Mouse (Mus musculus) MEL (cell line): ENCODE data around the gene Esrrb. TPM values are rescaled to one million over a fixed set of nuclear protein-coding genes. Genes with fewer than 3 reads are reported as not detected.

ENCODE experiments used
- DNase-seq: peaks from one replicate; pipeline ENCODE4 v3.0.0; 2011; ENCODE audit warnings: low read depth, low spot score
- H3K27ac ChIP-seq: 2 replicates; pipeline ENCODE4 v1.5.1; 2012; ENCODE audit warnings: low read depth, mild to moderate bottlenecking, control low read depth, low read length, moderate library complexity; ENCODE audit not compliant: control insufficient read depth
- H3K27me3 ChIP-seq, 2 experiments: fragments of 150-350 bp in 1 of 2; sonication (generic) in 1 of 2; 2 replicates each; pipeline ENCODE4 v1.6.1; 2012; ENCODE audit warnings: low read length in 2 of 2, mild to moderate bottlenecking in 2 of 2, improper control_type of control experiment in 1 of 2, moderate library complexity in 1 of 2; ENCODE audit not compliant: insufficient read depth in 2 of 2, control insufficient read depth in 1 of 2
- H3K36me3 ChIP-seq, 2 experiments: 2 replicates each; pipeline ENCODE4 v1.6.1; 2012 to 2014; ENCODE audit warnings: low read length in 2 of 2, improper control_type of control experiment in 1 of 2, inconsistent platforms in 1 of 2, mild to moderate bottlenecking in 1 of 2; ENCODE audit not compliant: insufficient read depth in 2 of 2, control insufficient read depth in 1 of 2
- H3K4me1 ChIP-seq, 2 experiments: fragments of 150-350 bp in 1 of 2; sonication (generic) in 1 of 2; 2 replicates each; pipeline ENCODE4 v1.6.1; 2012; ENCODE audit warnings: low read length in 2 of 2, improper control_type of control experiment in 1 of 2, mild to moderate bottlenecking in 1 of 2; ENCODE audit not compliant: insufficient read depth in 2 of 2, control insufficient read depth in 1 of 2
- H3K4me3 ChIP-seq, 2 experiments: fragments of 150-350 bp in 1 of 2; sonication (generic) in 1 of 2; 2 replicates each; pipeline ENCODE4 v1.5.1; 2012; ENCODE audit warnings: low read depth in 2 of 2, low read length in 2 of 2, mild to moderate bottlenecking in 2 of 2, moderate library complexity in 2 of 2, control low read depth in 1 of 2, improper control_type of control experiment in 1 of 2; ENCODE audit not compliant: control insufficient read depth in 1 of 2, insufficient read depth in 1 of 2
- H3K79me2 ChIP-seq: 2 replicates; pipeline ENCODE4 v1.6.1; 2012; ENCODE audit warnings: mild to moderate bottlenecking, low read length, moderate library complexity; ENCODE audit not compliant: control insufficient read depth, poor library complexity, insufficient read depth
- H3K9ac ChIP-seq: 2 replicates; pipeline ENCODE4 v1.6.1; 2012; ENCODE audit warnings: low read depth, mild to moderate bottlenecking, control low read depth, low read length, moderate library complexity; ENCODE audit not compliant: control insufficient read depth, poor library complexity, severe bottlenecking
- H3K9me3 ChIP-seq: fragments of 150-350 bp; sonication (generic); replicated peaks from 2 replicates; pipeline ENCODE4 v1.6.1; 2012; ENCODE audit warnings: mild to moderate bottlenecking, low read length, improper control_type of control experiment, moderate library complexity; ENCODE audit not compliant: insufficient read depth
- CHD1 ChIP-seq: IDR thresholded peaks from 2 replicates; pipeline ENCODE4 v1.6.1; 2012; ENCODE audit warnings: low read depth, mild to moderate bottlenecking, inconsistent platforms, low read length, improper control_type of control experiment
- CHD2 ChIP-seq: IDR thresholded peaks from 2 replicates; pipeline ENCODE4 v1.6.1; 2011; ENCODE audit warnings: low read length, improper control_type of control experiment
- CTCF ChIP-seq, 3 experiments: IDR thresholded peaks in 2 of 3; conservative IDR thresholded peaks in 1 of 3; 2 replicates each; pipeline ENCODE4 v1.5.1; 2011 to 2012; ENCODE audit warnings: low read length in 3 of 3, low read depth in 2 of 3, mild to moderate bottlenecking in 2 of 3, improper control_type of control experiment in 1 of 3, inconsistent platforms in 1 of 3, mixed read lengths in 1 of 3, moderate library complexity in 1 of 3; ENCODE audit not compliant: control insufficient read depth in 1 of 3, insufficient read depth in 1 of 3, poor library complexity in 1 of 3, severe bottlenecking in 1 of 3
- E2F4 ChIP-seq: IDR thresholded peaks from 2 replicates; pipeline ENCODE4 v1.6.1; 2011; ENCODE audit warnings: low read depth, low read length, improper control_type of control experiment, borderline replicate concordance
- ELF1 ChIP-seq: IDR thresholded peaks from 2 replicates; pipeline ENCODE4 v1.6.1; 2014; ENCODE audit warnings: low read depth, mild to moderate bottlenecking, inconsistent platforms, low read length, improper control_type of control experiment, moderate library complexity
- ETS1 ChIP-seq: IDR thresholded peaks from 2 replicates; pipeline ENCODE4 v1.6.1; 2012; ENCODE audit warnings: low read depth, mild to moderate bottlenecking, inconsistent platforms, low read length, improper control_type of control experiment, moderate library complexity
- GABPA ChIP-seq: IDR thresholded peaks from 2 replicates; pipeline ENCODE4 v1.6.1; 2012; ENCODE audit warnings: low read depth, mild to moderate bottlenecking, inconsistent platforms, low read length, improper control_type of control experiment, moderate library complexity
- GATA1 ChIP-seq: IDR thresholded peaks from 2 replicates; pipeline ENCODE4 v1.6.1; 2011; ENCODE audit warnings: low read depth, low read length, improper control_type of control experiment
- HCFC1 ChIP-seq: IDR thresholded peaks from 2 replicates; pipeline ENCODE4 v1.6.1; 2012; ENCODE audit warnings: low read depth, mild to moderate bottlenecking, inconsistent platforms, low read length, improper control_type of control experiment, moderate library complexity
- JUND ChIP-seq: IDR thresholded peaks from 2 replicates; pipeline ENCODE4 v1.6.1; 2011; ENCODE audit warnings: low read depth, mild to moderate bottlenecking, improper control_type of control experiment, low read length
- MAX ChIP-seq: IDR thresholded peaks from 2 replicates; pipeline ENCODE4 v1.6.1; 2011; ENCODE audit warnings: low read length, improper control_type of control experiment
- MAZ ChIP-seq: IDR thresholded peaks from 2 replicates; pipeline ENCODE4 v1.6.1; 2012; ENCODE audit warnings: low read depth, mild to moderate bottlenecking, inconsistent platforms, low read length, improper control_type of control experiment
- MEF2A ChIP-seq: IDR thresholded peaks from 2 replicates; pipeline ENCODE4 v1.6.1; 2014; ENCODE audit warnings: low read depth, mild to moderate bottlenecking, inconsistent platforms, low read length, improper control_type of control experiment; ENCODE audit not compliant: poor library complexity, insufficient replicate concordance, severe bottlenecking; ENCODE audit errors: extremely low read depth
- NELFE ChIP-seq: IDR thresholded peaks from 2 replicates; pipeline ENCODE4 v1.6.1; 2011; ENCODE audit warnings: low read depth, low read length, improper control_type of control experiment
- NRF1 ChIP-seq: IDR thresholded peaks from 2 replicates; pipeline ENCODE4 v1.6.1; 2014; ENCODE audit warnings: low read depth, mild to moderate bottlenecking, inconsistent platforms, low read length, improper control_type of control experiment, moderate library complexity; ENCODE audit not compliant: poor library complexity, insufficient read depth, severe bottlenecking
- SIN3A ChIP-seq: IDR thresholded peaks from 2 replicates; pipeline ENCODE4 v1.6.1; 2012; ENCODE audit warnings: low read length, improper control_type of control experiment, inconsistent platforms
- TAL1 ChIP-seq: IDR thresholded peaks from 2 replicates; pipeline ENCODE4 v1.6.1; 2012; ENCODE audit warnings: mild to moderate bottlenecking, inconsistent platforms, low read length, moderate library complexity, mixed read lengths
- TCF12 ChIP-seq: IDR thresholded peaks from 2 replicates; pipeline ENCODE4 v1.6.1; 2014; ENCODE audit warnings: low read depth, mild to moderate bottlenecking, inconsistent platforms, low read length, improper control_type of control experiment, moderate library complexity
- USF1 ChIP-seq: IDR thresholded peaks from 2 replicates; pipeline ENCODE4 v1.6.1; 2014; ENCODE audit warnings: low read depth, mild to moderate bottlenecking, inconsistent platforms, low read length, improper control_type of control experiment, moderate library complexity
- USF2 ChIP-seq, 2 experiments: IDR thresholded peaks; 2 replicates each; pipeline ENCODE4 v1.6.1; 2011 to 2012; ENCODE audit warnings: improper control_type of control experiment in 2 of 2, low read length in 2 of 2, borderline replicate concordance in 1 of 2, inconsistent platforms in 1 of 2, low read depth in 1 of 2, mild to moderate bottlenecking in 1 of 2; ENCODE audit not compliant: insufficient read depth in 1 of 2
- ZC3H11A ChIP-seq: IDR thresholded peaks from 2 replicates; pipeline ENCODE4 v1.6.1; 2012; ENCODE audit warnings: low read depth, mild to moderate bottlenecking, inconsistent platforms, low read length, improper control_type of control experiment
- ZKSCAN1 ChIP-seq: IDR thresholded peaks from 2 replicates; pipeline ENCODE4 v1.6.1; 2012; ENCODE audit warnings: low read depth, mild to moderate bottlenecking, inconsistent platforms, low read length, improper control_type of control experiment, moderate library complexity
- ZNF384 ChIP-seq: IDR thresholded peaks from 2 replicates; pipeline ENCODE4 v1.6.1; 2012; ENCODE audit warnings: low read depth, mild to moderate bottlenecking, inconsistent platforms, low read length, improper control_type of control experiment
- polyA plus RNA-seq, 2 experiments: library from polyadenylated mRNA; stranded (reverse) in 1 of 2; unstranded in 1 of 2; fragments of >175 nt in 1 of 2; fragments of >200 nt in 1 of 2; gene quantifications; 2 replicates each; pipeline versions ENCODE4 v1.2.1 to v1.2.4; 2012; ENCODE audit warnings: low replicate concordance in 2 of 2, low read depth in 1 of 2; ENCODE audit not compliant: insufficient read length in 2 of 2, insufficient read depth in 1 of 2, missing spikeins in 1 of 2
- total RNA-seq: library from RNA; depleted of rRNA; stranded (reverse); fragments of 300-350 nt; gene quantifications from 2 replicates; pipeline ENCODE4 v1.2.3, GENCODE M21; 2012

Esrrb gene
- total and polyA plus RNA-seq, 3 experiments: not detected

DNA sequence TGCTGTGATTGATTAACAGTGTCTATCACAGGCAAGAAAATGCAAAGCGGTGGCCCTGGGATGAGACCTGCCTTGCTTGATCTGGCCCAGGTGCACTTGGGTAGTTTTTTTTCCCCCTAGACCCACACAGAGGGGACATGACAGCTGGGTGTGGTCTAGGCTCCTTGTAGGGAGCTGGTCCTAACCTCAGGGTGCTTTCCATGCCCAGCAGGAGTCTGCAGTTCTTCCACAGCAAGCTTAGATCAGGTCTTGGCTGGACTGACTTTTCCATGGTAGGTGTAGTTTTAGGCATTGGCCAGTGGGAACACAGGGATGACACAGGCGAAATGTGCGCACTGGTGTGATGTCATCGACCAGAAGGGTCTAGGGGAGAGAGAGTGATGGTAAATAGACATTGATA lies 136.2 kb downstream of the Esrrb start:
- no peak overlapping the region for H3K27ac ChIP-seq
- TF ChIP-seq MAZ (no peak), ZKSCAN1 (no peak), ZC3H11A (no peak), JUND (no peak), CHD1 (no peak), ETS1 (no peak), ELF1 (no peak), USF2 (IDR thresholded peaks at IDR 0.05; ENCODE audit: borderline replicate concordance in 1 of 2, insufficient read depth in 1 of 2, low read depth in 1 of 2, low read length in 2 of 2) (no peak), GABPA (no peak), GATA1 (no peak), MAX (no peak), MEF2A (no peak), USF1 (no peak), HCFC1 (no peak), NELFE (no peak), TCF12 (no peak), CTCF (IDR thresholded peaks at IDR 0.05 in 2 of 3, conservative IDR thresholded peaks at IDR 0.05 in 1 of 3; ENCODE audit: control insufficient read depth in 1 of 3, insufficient read depth in 1 of 3, low read depth in 2 of 3, low read length in 3 of 3, poor library complexity in 1 of 3, severe bottlenecking in 1 of 3) (no peak)
- no peaks in the 10 kb centered on the region for H3K9me3 ChIP-seq
- no peaks in the 10 kb centered on the region for H3K27me3 ChIP-seq
- no peaks in the 10 kb centered on the region for H3K36me3 ChIP-seq
- DNase-seq: no peak
- H3K9ac ChIP-seq: no peak overlapping the region
- no peaks in the 10 kb centered on the region for H3K4me1 ChIP-seq
- H3K79me2 ChIP-seq: no peaks in the 10 kb centered on the region
- H3K4me3 ChIP-seq: no peak overlapping the region

GRCm38 (mm10) chr12:86498765-86499164 lies 137.8 kb downstream of the Esrrb start:
- no peak for DNase-seq
- no peak for TF ChIP-seq E2F4
- no peak for TF ChIP-seq TAL1
- TF ChIP-seq JUND: no peak
- TF ChIP-seq SIN3A: no peak
- TF ChIP-seq ZNF384: no peak
- TF ChIP-seq CHD2: no peak
- no peak for TF ChIP-seq GABPA
- TF ChIP-seq NRF1: no peak
- Histone ChIP-seq H3K4me3 (no peak overlapping the region), H3K36me3 (no peaks in the 10 kb centered on the region), H3K27me3 (no peaks in the 10 kb centered on the region), H3K9ac (no peak overlapping the region), H3K79me2 (no peaks in the 10 kb centered on the region), H3K4me1 (no peaks in the 10 kb centered on the region), H3K27ac (no peak overlapping the region), H3K9me3 (no peaks in the 10 kb centered on the region)
